21 mouse cellular contexts compared by ENCODE assay signal in the genomic region with DNA sequence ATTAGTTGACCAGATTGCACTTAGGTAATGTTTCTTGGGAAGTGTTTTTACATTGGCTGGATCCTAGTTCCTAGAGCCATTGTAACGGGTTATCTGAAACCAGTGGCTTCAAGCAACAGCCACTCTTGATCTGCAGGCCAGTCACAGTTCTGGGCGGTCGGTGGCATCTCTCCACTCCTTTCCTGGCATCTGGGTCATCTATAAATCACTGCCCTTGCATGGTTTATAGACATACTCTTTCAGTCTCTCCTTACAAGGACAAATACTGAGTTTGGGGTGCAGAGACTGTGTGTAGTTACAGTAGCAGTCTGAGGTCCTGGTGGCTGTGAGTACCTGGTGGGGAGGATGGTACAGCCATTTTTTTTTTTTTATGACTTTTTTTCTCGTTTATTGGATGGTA.
"Had no signal": no experiment of that assay in that cellular context is flagged by ENCODE, and none has a peak within 500 bp of the region (broad histone marks: within the 10 kb centered on the region; RNA-seq: fewer than 3 reads in every experiment).

No protein-coding gene starts in this region.

- DNase-seq: kidney, adult 8-10 months; kidney, postnatal 10 days; kidney, postnatal 4 days; left cerebral cortex, postnatal 4 days; liver, postnatal 0 days; lung, embryonic 14.5 days; retina, postnatal 1 day; right cerebral cortex, postnatal 25 days; spleen, adult 18-20 months; thymus, postnatal 25 days had no signal

- H3K9me3 ChIP-seq: limb, embryonic 12.5 days; limb, embryonic 15.5 days; midbrain, embryonic 12.5 days; midbrain, embryonic 15.5 days; neural tube, embryonic 13.5 days; stomach, embryonic 15.5 days had no signal

- H3K4me1 ChIP-seq: limb, embryonic 15.5 days; midbrain, embryonic 12.5 days; midbrain, embryonic 15.5 days; neural tube, embryonic 13.5 days; stomach, embryonic 15.5 days had no signal

- H3K27me3 ChIP-seq: limb, embryonic 12.5 days; limb, embryonic 15.5 days; midbrain, embryonic 12.5 days; midbrain, embryonic 15.5 days; neural tube, embryonic 13.5 days; stomach, embryonic 15.5 days had no signal

- H3K27ac ChIP-seq: limb, embryonic 12.5 days; limb, embryonic 15.5 days; liver, embryonic 14.5 days; macrophage; midbrain, embryonic 12.5 days; midbrain, embryonic 15.5 days; neural tube, embryonic 13.5 days; stomach, embryonic 15.5 days had no signal

- H3K4me2 ChIP-seq: limb, embryonic 12.5 days; limb, embryonic 15.5 days; liver, embryonic 11.5 days; lung, embryonic 14.5 days; midbrain, embryonic 12.5 days; midbrain, embryonic 15.5 days; neural tube, embryonic 13.5 days; stomach, embryonic 15.5 days had no signal

- ATAC-seq: intestine, embryonic 16.5 days; liver, postnatal 0 days; lung, postnatal 0 days; midbrain, embryonic 15.5 days had no signal

- H3K9ac ChIP-seq: limb, embryonic 12.5 days; limb, embryonic 15.5 days; liver, embryonic 14.5 days; liver, postnatal 0 days; lung, embryonic 14.5 days; midbrain, embryonic 12.5 days; midbrain, embryonic 15.5 days; neural tube, embryonic 13.5 days; stomach, embryonic 15.5 days had no signal

- H3K4me3 ChIP-seq: limb, embryonic 12.5 days; limb, embryonic 15.5 days; midbrain, embryonic 12.5 days; midbrain, embryonic 15.5 days; neural tube, embryonic 13.5 days; stomach, embryonic 15.5 days had no signal
